Mouse (Mus musculus): ENCODE results near the gene Mfn2. TPM values are rescaled to one million over a fixed set of nuclear protein-coding genes. Genes with fewer than 3 reads are reported as not detected.
A peak's percentile ranks its signal among the peaks of the same experiment; 100 is the strongest.

Gene Mfn2
- polyA plus RNA-seq, 1 experiment from 2014 or later = 16.2 TPM

- Histone ChIP-seq H3K4me1 (ENCODE audit: control insufficient read depth, low read depth, low read length) (no peaks in the 10 kb centered on the region; the same call in 1 of the 2 replicates), H3K9me3 (replicated peaks; ENCODE audit: control insufficient read depth, low read length) (no peaks in the 10 kb centered on the region), H3K27me3 (ENCODE audit: control insufficient read depth, insufficient read depth, low read depth, low read length) (no peaks in the 10 kb centered on the region), H3K4me3 (ENCODE audit: low read depth, low read length) (no peak overlapping the region), H3K27ac (ENCODE audit: low read length) (no peak overlapping the region), H3K9ac (ENCODE audit: low read depth, low read length) (no peak overlapping the region), H3K4me2 (ENCODE audit: low read depth, low read length) (no peak overlapping the region), H3K36me3 (ENCODE audit: control insufficient read depth, insufficient read depth) (no peaks in the 10 kb centered on the region)
- peak; percentile 22; the same call in 1 of the 2 replicates for ATAC-seq (ENCODE audit: low read depth)
- 31% methylated on average over 8 of the region's 8 CpGs for WGBS (ENCODE audit: insufficient replicate concordance)
Observed at GRCm38 (mm10) chr4:147927705-147928104, 23.2 kb upstream of the Mfn2 start.

DNA sequence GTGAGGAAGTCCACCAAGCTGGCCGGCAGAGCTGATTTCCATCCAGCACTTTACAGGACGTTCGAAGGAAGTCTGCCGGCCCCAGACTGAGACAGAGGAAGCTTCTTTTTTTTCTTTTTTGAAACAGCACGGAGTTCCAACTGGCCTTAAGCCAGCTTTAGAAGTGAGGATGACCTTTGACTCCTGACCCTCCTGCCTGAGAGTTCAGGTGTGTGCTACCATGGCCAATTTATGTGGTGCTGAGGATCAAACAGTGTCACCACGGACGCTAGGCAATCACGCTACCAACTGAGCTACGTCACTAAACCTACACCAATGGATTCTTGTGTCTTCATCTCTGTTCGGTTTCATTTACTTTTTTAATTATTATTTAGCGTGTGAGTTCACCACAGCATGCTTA is 17.8 kb upstream of the Mfn2 start:
- no peaks in the 10 kb centered on the region for H3K36me3 ChIP-seq (ENCODE audit: control insufficient read depth, insufficient read depth)
- WGBS (ENCODE audit: insufficient replicate concordance) = 39% methylated on average over 11 of the region's 11 CpGs
- no peaks in the 10 kb centered on the region for H3K27me3 ChIP-seq (ENCODE audit: control insufficient read depth, insufficient read depth, low read depth, low read length)
- no peak; the same call in 1 of the 2 replicates for ATAC-seq (ENCODE audit: low read depth)
- no peaks in the 10 kb centered on the region for H3K9me3 ChIP-seq (replicated peaks; ENCODE audit: control insufficient read depth, low read length)
- no peak overlapping the region for H3K4me3 ChIP-seq (ENCODE audit: low read depth, low read length)
- no peak overlapping the region for H3K4me2 ChIP-seq (ENCODE audit: low read depth, low read length)
- H3K4me1 ChIP-seq (ENCODE audit: control insufficient read depth, low read depth, low read length) = no peaks in the 10 kb centered on the region; the same call in 1 of the 2 replicates
- no peak overlapping the region for H3K9ac ChIP-seq (ENCODE audit: low read depth, low read length)
- no peak overlapping the region for H3K27ac ChIP-seq (ENCODE audit: low read length)

DNA sequence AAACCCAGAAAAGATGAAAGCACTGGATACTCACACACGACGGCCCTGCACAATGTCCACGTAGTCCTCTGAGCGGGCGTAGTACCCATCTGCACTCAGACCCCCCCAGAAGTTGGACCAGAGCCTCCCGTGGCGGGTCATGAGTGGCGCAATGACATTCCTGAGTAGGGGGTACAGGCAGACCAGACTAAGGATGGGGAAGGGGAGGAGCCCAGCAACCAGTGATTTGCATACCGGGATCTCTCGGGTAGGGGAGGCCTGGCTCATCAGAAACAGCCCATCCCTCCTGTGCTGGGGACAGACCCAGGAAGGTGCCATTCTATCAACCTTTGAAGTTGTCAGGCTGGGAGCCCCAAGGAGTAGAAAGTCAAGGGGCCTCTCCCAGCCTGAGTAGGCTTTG is 16.5 kb upstream of the Mfn2 start:
- no peak overlapping the region for H3K4me2 ChIP-seq (ENCODE audit: low read depth, low read length)
- H3K4me3 ChIP-seq (ENCODE audit: low read depth, low read length) = no peak overlapping the region
- H3K4me1 ChIP-seq (ENCODE audit: control insufficient read depth, low read depth, low read length) = no peaks in the 10 kb centered on the region; the same call in 1 of the 2 replicates
- no peaks in the 10 kb centered on the region for H3K27me3 ChIP-seq (ENCODE audit: control insufficient read depth, insufficient read depth, low read depth, low read length)
- H3K36me3 ChIP-seq (ENCODE audit: control insufficient read depth, insufficient read depth) = no peaks in the 10 kb centered on the region
- no peak for ATAC-seq (ENCODE audit: low read depth)
- H3K9ac ChIP-seq (ENCODE audit: low read depth, low read length) = no peak overlapping the region
- H3K27ac ChIP-seq (ENCODE audit: low read length) = no peak overlapping the region
- no peaks in the 10 kb centered on the region for H3K9me3 ChIP-seq (replicated peaks; ENCODE audit: control insufficient read depth, low read length)
- 67% methylated on average over 10 of the region's 10 CpGs for WGBS (ENCODE audit: insufficient replicate concordance)

DNA sequence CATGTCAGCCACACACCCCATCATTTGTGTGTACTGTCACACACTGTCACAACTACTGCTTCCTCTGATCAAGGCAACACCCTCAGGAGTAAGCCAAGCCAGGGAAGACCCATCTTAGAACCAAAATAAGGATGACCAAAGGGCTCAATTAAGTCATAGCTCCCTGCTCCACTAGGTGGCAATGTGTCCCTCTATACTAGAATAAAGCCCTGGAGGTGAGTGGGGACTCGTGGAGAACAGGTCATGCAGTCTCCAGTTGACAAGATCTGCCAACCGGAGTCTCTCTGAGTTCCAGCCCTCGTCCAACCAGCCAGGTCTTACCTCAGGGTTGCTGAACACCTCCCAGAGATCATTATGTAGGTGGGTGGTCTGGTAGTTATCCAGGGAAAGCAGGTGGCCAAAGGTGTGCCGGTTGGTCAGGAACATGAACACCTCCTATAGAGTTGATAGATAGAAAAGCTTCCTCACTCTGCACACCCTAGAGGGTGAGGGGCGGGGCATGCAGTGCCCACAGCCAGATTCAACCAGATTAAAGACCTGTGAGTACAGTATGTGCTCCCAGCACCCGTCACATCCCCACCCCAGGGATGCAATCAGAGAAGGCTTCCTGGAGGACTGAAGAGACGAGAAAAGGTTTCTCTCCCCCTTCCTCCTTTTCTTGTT is 14.1 kb upstream of the Mfn2 start:
- 39% methylated on average over 7 of the region's 7 CpGs for WGBS (ENCODE audit: insufficient replicate concordance)
- no peak for ATAC-seq (ENCODE audit: low read depth)

GRCm38 (mm10) chr4:147909486-147909885 is 5.0 kb upstream of the Mfn2 start:
- Histone ChIP-seq H3K4me2 (ENCODE audit: low read depth, low read length) (no peak overlapping the region), H3K4me3 (ENCODE audit: low read depth, low read length) (no peak overlapping the region), H3K4me1 (ENCODE audit: control insufficient read depth, low read depth, low read length) (peaks cover 5% of the 10 kb centered on the region), H3K27me3 (ENCODE audit: control insufficient read depth, insufficient read depth, low read depth, low read length) (no peaks in the 10 kb centered on the region), H3K36me3 (ENCODE audit: control insufficient read depth, insufficient read depth) (no peaks in the 10 kb centered on the region), H3K27ac (ENCODE audit: low read length) (no peak overlapping the region), H3K9me3 (replicated peaks; ENCODE audit: control insufficient read depth, low read length) (no peaks in the 10 kb centered on the region), H3K9ac (ENCODE audit: low read depth, low read length) (no peak overlapping the region)
- 79% methylated on average over 5 of the region's 5 CpGs for WGBS (ENCODE audit: insufficient replicate concordance)
- no peak for ATAC-seq (ENCODE audit: low read depth)

More for the DNA sequence above, 14.1 kb upstream of the Mfn2 start:
- Histone ChIP-seq H3K4me3 (ENCODE audit: low read depth, low read length) (no peak overlapping the region), H3K9ac (ENCODE audit: low read depth, low read length) (no peak overlapping the region), H3K9me3 (replicated peaks; ENCODE audit: control insufficient read depth, low read length) (no peaks in the 10 kb centered on the region), H3K4me1 (ENCODE audit: control insufficient read depth, low read depth, low read length) (no peaks in the 10 kb centered on the region; the same call in 1 of the 2 replicates), H3K4me2 (ENCODE audit: low read depth, low read length) (no peak overlapping the region), H3K27ac (ENCODE audit: low read length) (no peak overlapping the region), H3K36me3 (ENCODE audit: control insufficient read depth, insufficient read depth) (no peaks in the 10 kb centered on the region), H3K27me3 (ENCODE audit: control insufficient read depth, insufficient read depth, low read depth, low read length) (no peaks in the 10 kb centered on the region)

- WGBS (ENCODE audit: insufficient replicate concordance) = 70% methylated on average over 5 of the region's 5 CpGs
- Histone ChIP-seq H3K9me3 (replicated peaks; ENCODE audit: control insufficient read depth, low read length) (no peaks in the 10 kb centered on the region), H3K27ac (ENCODE audit: low read length) (no peak overlapping the region), H3K4me1 (ENCODE audit: control insufficient read depth, low read depth, low read length) (peaks cover 13% of the 10 kb centered on the region), H3K4me3 (ENCODE audit: low read depth, low read length) (no peak overlapping the region), H3K36me3 (ENCODE audit: control insufficient read depth, insufficient read depth) (no peaks in the 10 kb centered on the region), H3K4me2 (ENCODE audit: low read depth, low read length) (no peak overlapping the region), H3K27me3 (ENCODE audit: control insufficient read depth, insufficient read depth, low read depth, low read length) (no peaks in the 10 kb centered on the region), H3K9ac (ENCODE audit: low read depth, low read length) (no peak overlapping the region)
- no peak for ATAC-seq (ENCODE audit: low read depth)
Observed at GRCm38 (mm10) chr4:147906230-147906629, 1.7 kb upstream of the Mfn2 start.

- Histone ChIP-seq H3K9ac (ENCODE audit: low read depth, low read length) (peak overlapping the region; percentile 80), H3K27me3 (ENCODE audit: control insufficient read depth, insufficient read depth, low read depth, low read length) (no peaks in the 10 kb centered on the region), H3K36me3 (ENCODE audit: control insufficient read depth, insufficient read depth) (peaks cover 3% of the 10 kb centered on the region; the same call in 1 of the 2 replicates), H3K9me3 (replicated peaks; ENCODE audit: control insufficient read depth, low read length) (no peaks in the 10 kb centered on the region), H3K4me1 (ENCODE audit: control insufficient read depth, low read depth, low read length) (peaks cover 13% of the 10 kb centered on the region), H3K4me3 (ENCODE audit: low read depth, low read length) (peak overlapping the region; percentile 76), H3K4me2 (ENCODE audit: low read depth, low read length) (peak overlapping the region; percentile 82), H3K27ac (ENCODE audit: low read length) (peak overlapping the region; percentile 83)
- 0% methylated on average over 8 of the region's 8 CpGs for WGBS (ENCODE audit: insufficient replicate concordance)
- ATAC-seq (ENCODE audit: low read depth) = no peak; the same call in none of the 2 replicates
Observed at GRCm38 (mm10) chr4:147905090-147905659, 671 bp upstream of the Mfn2 start.

DNA sequence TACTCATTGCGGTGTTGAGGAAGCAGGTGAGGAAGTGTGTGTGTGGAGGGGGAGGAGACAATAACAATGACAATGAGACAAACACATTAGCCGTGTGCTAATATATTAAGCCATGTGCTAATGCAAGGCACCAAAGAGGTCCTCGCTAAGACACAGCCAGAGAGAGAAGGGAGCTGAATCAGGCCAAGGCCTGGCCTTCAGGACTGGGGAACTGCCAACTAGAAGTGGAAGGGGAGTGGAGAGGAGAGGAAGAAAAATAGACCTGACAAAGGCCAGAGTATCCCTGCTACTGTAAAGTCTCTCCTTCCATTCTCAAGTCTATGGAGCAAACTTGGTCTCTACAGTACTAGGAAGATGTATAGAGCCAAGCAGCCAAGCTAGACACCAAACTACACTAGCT is 903 bp downstream of the Mfn2 start:
- WGBS (ENCODE audit: insufficient replicate concordance) = 60% methylated on average over 3 of the region's 3 CpGs
- Histone ChIP-seq H3K4me1 (ENCODE audit: control insufficient read depth, low read depth, low read length) (peaks cover 13% of the 10 kb centered on the region), H3K27me3 (ENCODE audit: control insufficient read depth, insufficient read depth, low read depth, low read length) (no peaks in the 10 kb centered on the region), H3K9ac (ENCODE audit: low read depth, low read length) (peak overlapping the region; percentile 80), H3K4me2 (ENCODE audit: low read depth, low read length) (peak overlapping the region; percentile 82), H3K9me3 (replicated peaks; ENCODE audit: control insufficient read depth, low read length) (no peaks in the 10 kb centered on the region), H3K27ac (ENCODE audit: low read length) (no peak overlapping the region), H3K4me3 (ENCODE audit: low read depth, low read length) (peak overlapping the region; percentile 76), H3K36me3 (ENCODE audit: control insufficient read depth, insufficient read depth) (peaks cover 5% of the 10 kb centered on the region; the same call in 1 of the 2 replicates)
- no peak for ATAC-seq (ENCODE audit: low read depth)

GRCm38 (mm10) chr4:147902906-147903500 is 1.5 kb downstream of the Mfn2 start:
- H3K36me3 ChIP-seq (ENCODE audit: control insufficient read depth, insufficient read depth) = peaks cover 8% of the 10 kb centered on the region; the same call in 1 of the 2 replicates
- H3K9me3 ChIP-seq (replicated peaks; ENCODE audit: control insufficient read depth, low read length) = no peaks in the 10 kb centered on the region
- ATAC-seq (ENCODE audit: low read depth) = no peak
- no peaks in the 10 kb centered on the region for H3K27me3 ChIP-seq (ENCODE audit: control insufficient read depth, insufficient read depth, low read depth, low read length)
- WGBS (ENCODE audit: insufficient replicate concordance) = 73% methylated on average over 12 of the region's 12 CpGs
- H3K27ac ChIP-seq (ENCODE audit: low read length) = no peak overlapping the region
- H3K4me2 ChIP-seq (ENCODE audit: low read depth, low read length) = no peak overlapping the region
- H3K9ac ChIP-seq (ENCODE audit: low read depth, low read length) = no peak overlapping the region
- no peak overlapping the region for H3K4me3 ChIP-seq (ENCODE audit: low read depth, low read length)
- peaks cover 13% of the 10 kb centered on the region for H3K4me1 ChIP-seq (ENCODE audit: control insufficient read depth, low read depth, low read length)

Measured in liver, embryonic 16.5 days (tissue).